Mouse (Mus musculus): ENCODE measurements around the gene Klhl35.

The Klhl35 gene

GRCm38 (mm10) chr7:99450703-99451102 lies 15.1 kb upstream of the Klhl35 start:
- peak; percentile 86 for DNase-seq (ENCODE audit: extremely low spot score, low read depth, low spot score)

- no peak for DNase-seq (ENCODE audit: extremely low spot score, low read depth, low spot score)
Measured at GRCm38 (mm10) chr7:99452859-99453258, 12.9 kb upstream of the Klhl35 start.

- DNase-seq (ENCODE audit: extremely low spot score, low read depth, low spot score): no peak
Measured at GRCm38 (mm10) chr7:99454044-99454443, 11.8 kb upstream of the Klhl35 start.

GRCm38 (mm10) chr7:99458849-99459248 lies 7.0 kb upstream of the Klhl35 start:
- DNase-seq (ENCODE audit: extremely low spot score, low read depth, low spot score): no peak

GRCm38 (mm10) chr7:99459888-99460652 lies 5.7 kb upstream of the Klhl35 start:
- no peak for DNase-seq (ENCODE audit: extremely low spot score, low read depth, low spot score)

- DNase-seq (ENCODE audit: extremely low spot score, low read depth, low spot score): no peak
Measured at GRCm38 (mm10) chr7:99463120-99463519, 2.7 kb upstream of the Klhl35 start.

- no peak for DNase-seq (ENCODE audit: extremely low spot score, low read depth, low spot score)
Measured at GRCm38 (mm10) chr7:99467916-99468282, 2.1 kb downstream of the Klhl35 start.

GRCm38 (mm10) chr7:99468283-99469132 lies 2.7 kb downstream of the Klhl35 start:
- no peak for DNase-seq (ENCODE audit: extremely low spot score, low read depth, low spot score)

- DNase-seq (ENCODE audit: extremely low spot score, low read depth, low spot score): no peak
Measured at GRCm38 (mm10) chr7:99469680-99470405, 4.0 kb downstream of the Klhl35 start.

- no peak for DNase-seq (ENCODE audit: extremely low spot score, low read depth, low spot score)
Measured at GRCm38 (mm10) chr7:99471578-99471977, 5.8 kb downstream of the Klhl35 start.

GRCm38 (mm10) chr7:99473638-99474407 lies 8.0 kb downstream of the Klhl35 start:
- no peak for DNase-seq (ENCODE audit: extremely low spot score, low read depth, low spot score)

GRCm38 (mm10) chr7:99474836-99475561 lies 9.2 kb downstream of the Klhl35 start:
- no peak for DNase-seq (ENCODE audit: extremely low spot score, low read depth, low spot score)

GRCm38 (mm10) chr7:99475562-99475911 lies 9.7 kb downstream of the Klhl35 start:
- no peak for DNase-seq (ENCODE audit: extremely low spot score, low read depth, low spot score)

GRCm38 (mm10) chr7:99476558-99477114 lies 10.8 kb downstream of the Klhl35 start:
- no peak for DNase-seq (ENCODE audit: extremely low spot score, low read depth, low spot score)

GRCm38 (mm10) chr7:99477235-99477634 lies 11.4 kb downstream of the Klhl35 start:
- no peak for DNase-seq (ENCODE audit: extremely low spot score, low read depth, low spot score)

- no peak for DNase-seq (ENCODE audit: extremely low spot score, low read depth, low spot score)
Measured at GRCm38 (mm10) chr7:99482637-99483036, 16.8 kb downstream of the Klhl35 start.

- peak; percentile 98 for DNase-seq (ENCODE audit: extremely low spot score, low read depth, low spot score)
Measured at GRCm38 (mm10) chr7:99483271-99483923, 17.6 kb downstream of the Klhl35 start, which contains the start of gene Rps3. Gene Rps3 (minus strand): TSS chr7:99483738.

GRCm38 (mm10) chr7:99483924-99484319 lies 18.1 kb downstream of the Klhl35 start:
- no peak for DNase-seq (ENCODE audit: extremely low spot score, low read depth, low spot score)

GRCm38 (mm10) chr7:99484679-99485078 lies 18.9 kb downstream of the Klhl35 start:
- no peak for DNase-seq (ENCODE audit: extremely low spot score, low read depth, low spot score)

Data from hindlimb bud, embryonic 11.5 days (tissue).